Mouse (Mus musculus) ES-CJ7 (cell line): ENCODE data around the gene Sh3bgrl.

Source experiments
- DNase-seq: peaks from one replicate; pipeline ENCODE4 v3.0.0; 2011; ENCODE audit warnings: low read depth, low spot score

The Sh3bgrl gene

DNA sequence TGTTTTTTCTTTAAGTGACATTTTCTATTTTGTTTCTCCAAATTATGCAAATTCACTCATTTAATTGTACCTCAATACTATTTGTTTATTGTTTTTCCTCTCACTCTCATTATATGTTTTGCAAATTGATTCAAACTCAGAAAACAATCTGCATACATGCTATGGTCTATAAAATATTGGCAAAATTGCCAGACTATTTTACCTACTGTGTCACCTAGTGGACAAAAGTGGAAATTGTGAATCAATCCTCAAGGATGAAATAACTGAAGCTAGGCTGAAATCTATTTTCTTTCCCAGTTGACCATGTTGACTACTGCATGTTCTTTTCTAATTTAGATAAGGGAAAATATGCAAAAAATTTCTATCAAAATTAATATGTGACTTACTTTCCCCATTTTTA is 143.0 kb downstream of the Sh3bgrl start:
- no peak for DNase-seq
